Mouse (Mus musculus) midbrain, embryonic 14.5 days (tissue): ENCODE data around the gene Fbxl13. TPM values are rescaled to one million over a fixed set of nuclear protein-coding genes. Genes with fewer than 3 reads are reported as not detected.
"Not testable (repeated sequence)": the region's sequence is repeated elsewhere in the genome, so short reads cannot be mapped to it uniquely, and the experiment has no call there.

Source experiments
- ATAC-seq: fragments of 200-750 bp; cut with Nextera tagmentation; 2 replicates; pipeline ENCODE4 v1.8.0; 2017; ENCODE audit warnings: moderate number of reproducible peaks, moderate library complexity; ENCODE audit not compliant: low FRiP score, low TSS enrichment
- DNase-seq: peaks from one replicate; pipeline ENCODE4 v3.0.0-alpha.2; 2015
- H3K27ac ChIP-seq: fragments of 300-500 bp; sonication (generic); replicated peaks from 2 replicates; pipeline ENCODE4 v1.5.1; 2014; ENCODE audit warnings: mild to moderate bottlenecking, low read depth, low read length, moderate library complexity
- H3K27me3 ChIP-seq: fragments of 300-500 bp; sonication (generic); 2 replicates; pipeline ENCODE4 v1.6.1; 2014; ENCODE audit warnings: low read length, control low read depth, mixed read lengths; ENCODE audit not compliant: control insufficient read depth, insufficient read depth
- H3K36me3 ChIP-seq: fragments of 300-500 bp; sonication (generic); 2 replicates; pipeline ENCODE4 v1.6.1; 2014; ENCODE audit warnings: low read length, control low read depth; ENCODE audit not compliant: control insufficient read depth, insufficient read depth
- H3K4me1 ChIP-seq: fragments of 300-500 bp; sonication (generic); 2 replicates; pipeline ENCODE4 v1.6.1; 2014; ENCODE audit warnings: mild to moderate bottlenecking, antibody characterized with exemption, low read length, control low read depth; ENCODE audit not compliant: control insufficient read depth, insufficient read depth
- H3K4me2 ChIP-seq: fragments of 300-500 bp; sonication (generic); 2 replicates; pipeline ENCODE4 v1.6.1; 2014; ENCODE audit warnings: mild to moderate bottlenecking, low read length, moderate library complexity
- H3K4me3 ChIP-seq: fragments of 300-500 bp; sonication (generic); replicated peaks from 2 replicates; pipeline ENCODE4 v1.5.1; 2014; ENCODE audit warnings: low read depth, low read length
- H3K9ac ChIP-seq: fragments of 300-500 bp; sonication (generic); replicated peaks from 2 replicates; pipeline ENCODE4 v1.6.1; 2014; ENCODE audit warnings: mild to moderate bottlenecking, low read length, moderate library complexity
- H3K9me3 ChIP-seq: fragments of 300-500 bp; sonication (generic); 2 replicates; pipeline ENCODE4 v1.6.1; 2016; ENCODE audit warnings: low read length, control low read depth, mixed read lengths; ENCODE audit not compliant: control insufficient read depth
- WGBS: fragments of 180-500 bp; shearing (Covaris S2); extraction: QIAGEN DNeasy Blood & Tissue Kit; methylation state at CpG from one replicate; pipeline ENCODE4 v1.1.7; 2014; 5-methylcytosine and 5-hydroxymethylcytosine counted together
- polyA plus RNA-seq: library from polyadenylated mRNA; unstranded; fragments of >200 nt; fragmentation: Nextera tagmentation; extraction: Ambion mirVana; gene quantifications from 2 replicates; pipeline ENCODE4 v1.2.1, GENCODE M21; 2014

Fbxl13 gene
- polyA plus RNA-seq, 1 experiment from 2014 or later: 0.09 TPM

- Histone ChIP-seq H3K9ac (no peak overlapping the region), H3K9me3 (no peaks in the 10 kb centered on the region), H3K36me3 (no peaks in the 10 kb centered on the region), H3K4me3 (no peak overlapping the region), H3K4me2 (no peak overlapping the region), H3K4me1 (no peaks in the 10 kb centered on the region), H3K27ac (no peak overlapping the region), H3K27me3 (no peaks in the 10 kb centered on the region)
- no peak for ATAC-seq
- 80% methylated on average over 12 of the region's 12 CpGs for WGBS
- DNase-seq: no peak
Measured at GRCm38 (mm10) chr5:21608311-21609304, 36.8 kb downstream of the Fbxl13 start.

GRCm38 (mm10) chr5:21605936-21606335 lies 39.5 kb downstream of the Fbxl13 start:
- Histone ChIP-seq H3K4me3 (no peak overlapping the region), H3K27ac (no peak overlapping the region), H3K4me1 (no peaks in the 10 kb centered on the region), H3K27me3 (no peaks in the 10 kb centered on the region), H3K9ac (no peak overlapping the region), H3K36me3 (no peaks in the 10 kb centered on the region), H3K9me3 (no peaks in the 10 kb centered on the region), H3K4me2 (no peak overlapping the region)
- DNase-seq (no peak), ATAC-seq (no peak)
- WGBS: 76% methylated on average over 6 of the region's 6 CpGs

DNA sequence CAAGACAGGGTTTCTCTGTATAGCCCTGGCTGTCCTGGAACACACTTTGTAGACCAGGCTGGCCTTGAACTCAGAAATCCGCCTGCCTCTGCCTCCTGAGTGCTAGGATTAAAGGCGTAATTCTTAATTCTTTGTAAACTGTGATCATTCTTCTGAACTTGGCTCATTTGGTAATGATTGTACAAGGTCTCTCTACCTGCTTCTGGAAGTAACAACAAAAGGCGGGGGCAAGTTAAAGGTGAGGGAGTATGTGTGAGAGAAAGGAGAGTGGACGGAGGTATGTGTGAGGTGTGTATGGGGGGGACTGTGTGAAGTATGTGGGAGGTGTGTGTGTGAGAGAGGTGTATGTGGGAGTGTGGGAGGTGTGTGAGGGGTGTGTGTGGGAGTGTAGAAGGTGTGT lies 45.5 kb downstream of the Fbxl13 start:
- DNase-seq: no peak

GRCm38 (mm10) chr5:21599536-21599935 lies 45.9 kb downstream of the Fbxl13 start:
- not testable (repeated sequence) for H3K4me2 ChIP-seq, H3K4me3 ChIP-seq, DNase-seq, H3K9ac ChIP-seq, ATAC-seq, H3K4me1 ChIP-seq, H3K9me3 ChIP-seq, H3K36me3 ChIP-seq, H3K27ac ChIP-seq, H3K27me3 ChIP-seq
- 85% methylated on average over 2 of the region's 2 CpGs for WGBS

More for the DNA sequence above, 45.5 kb downstream of the Fbxl13 start:
- H3K4me2 ChIP-seq: no peak overlapping the region
- ATAC-seq: no peak
- H3K27me3 ChIP-seq: no peaks in the 10 kb centered on the region
- H3K9ac ChIP-seq: no peak overlapping the region
- no peak overlapping the region for H3K27ac ChIP-seq
- no peaks in the 10 kb centered on the region for H3K4me1 ChIP-seq
- H3K4me3 ChIP-seq: no peak overlapping the region
- 97% methylated on average over 4 of the region's 4 CpGs for WGBS
- H3K36me3 ChIP-seq: no peaks in the 10 kb centered on the region
- no peaks in the 10 kb centered on the region for H3K9me3 ChIP-seq

- WGBS: 92% methylated on average over 9 of the region's 9 CpGs
- ATAC-seq: no peak
- no peaks in the 10 kb centered on the region for H3K27me3 ChIP-seq
Measured at GRCm38 (mm10) chr5:21593201-21593709, 52.2 kb downstream of the Fbxl13 start.

GRCm38 (mm10) chr5:21592106-21592505 lies 53.3 kb downstream of the Fbxl13 start:
- Histone ChIP-seq H3K4me2 (no peak overlapping the region), H3K27me3 (no peaks in the 10 kb centered on the region), H3K9ac (no peak overlapping the region), H3K9me3 (no peaks in the 10 kb centered on the region), H3K36me3 (no peaks in the 10 kb centered on the region), H3K27ac (no peak overlapping the region), H3K4me3 (no peak overlapping the region), H3K4me1 (no peaks in the 10 kb centered on the region)
- ATAC-seq (no peak), DNase-seq (no peak)
- WGBS: 96% methylated on average over 2 of the region's 2 CpGs

More at GRCm38 (mm10) chr5:21593201-21593709, 52.2 kb downstream of the Fbxl13 start:
- H3K4me3 ChIP-seq: no peak overlapping the region
- H3K4me1 ChIP-seq: no peaks in the 10 kb centered on the region
- no peak overlapping the region for H3K9ac ChIP-seq
- H3K4me2 ChIP-seq: no peak overlapping the region
- H3K27ac ChIP-seq: no peak overlapping the region
- H3K36me3 ChIP-seq: no peaks in the 10 kb centered on the region
- no peaks in the 10 kb centered on the region for H3K9me3 ChIP-seq
- DNase-seq: no peak

DNA sequence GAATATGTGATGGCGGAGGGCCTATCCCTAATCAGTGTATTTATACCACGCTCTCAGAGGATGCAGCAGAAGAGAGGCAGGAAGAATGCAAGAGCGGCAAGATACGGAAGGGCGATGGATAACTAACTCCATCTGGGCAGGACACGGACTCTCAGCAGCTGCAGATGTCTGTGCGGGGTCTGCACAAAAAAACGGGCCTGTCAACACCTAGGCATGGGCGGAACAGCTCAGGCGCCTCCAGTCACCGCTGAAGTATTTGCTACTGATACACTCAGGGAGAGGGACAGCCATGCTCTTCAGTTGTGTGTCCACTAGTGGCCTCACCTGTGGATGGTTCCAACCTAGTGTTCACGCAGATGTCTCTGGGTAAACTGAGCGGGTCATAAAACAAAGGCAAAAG lies 57.2 kb downstream of the Fbxl13 start:
- Histone ChIP-seq H3K4me2 (no peak overlapping the region), H3K4me3 (no peak overlapping the region), H3K9ac (no peak overlapping the region), H3K27ac (no peak overlapping the region), H3K36me3 (no peaks in the 10 kb centered on the region), H3K4me1 (no peaks in the 10 kb centered on the region), H3K9me3 (no peaks in the 10 kb centered on the region), H3K27me3 (no peaks in the 10 kb centered on the region)
- WGBS: 94% methylated on average over 13 of the region's 13 CpGs
- ATAC-seq: no peak
- DNase-seq: no peak

DNA sequence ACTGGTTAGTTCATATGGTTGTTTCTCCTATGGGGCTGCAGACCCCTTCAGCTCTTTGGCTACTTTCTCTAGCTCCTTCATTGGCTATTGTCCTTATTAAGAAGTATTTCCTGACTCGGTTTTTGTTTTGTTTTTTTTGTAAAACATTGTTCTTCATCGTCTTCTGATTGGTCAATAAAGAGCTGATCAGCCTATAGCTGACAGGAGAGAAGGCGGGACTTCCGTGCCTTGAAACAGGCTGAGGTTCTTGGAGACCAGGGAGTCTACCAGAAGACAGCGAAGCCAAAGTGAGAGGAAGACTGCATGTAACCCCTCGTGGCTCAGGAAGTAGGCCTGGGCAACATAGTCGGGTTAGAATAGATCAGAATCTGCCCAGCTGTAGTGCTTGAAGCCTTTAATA lies 57.8 kb downstream of the Fbxl13 start:
- Histone ChIP-seq H3K27me3 (no peaks in the 10 kb centered on the region), H3K4me2 (no peak overlapping the region), H3K36me3 (no peaks in the 10 kb centered on the region), H3K9me3 (no peaks in the 10 kb centered on the region), H3K4me3 (no peak overlapping the region), H3K9ac (no peak overlapping the region), H3K27ac (no peak overlapping the region), H3K4me1 (no peaks in the 10 kb centered on the region)
- DNase-seq (no peak), ATAC-seq (no peak)
- WGBS: 80% methylated on average over 7 of the region's 7 CpGs

DNA sequence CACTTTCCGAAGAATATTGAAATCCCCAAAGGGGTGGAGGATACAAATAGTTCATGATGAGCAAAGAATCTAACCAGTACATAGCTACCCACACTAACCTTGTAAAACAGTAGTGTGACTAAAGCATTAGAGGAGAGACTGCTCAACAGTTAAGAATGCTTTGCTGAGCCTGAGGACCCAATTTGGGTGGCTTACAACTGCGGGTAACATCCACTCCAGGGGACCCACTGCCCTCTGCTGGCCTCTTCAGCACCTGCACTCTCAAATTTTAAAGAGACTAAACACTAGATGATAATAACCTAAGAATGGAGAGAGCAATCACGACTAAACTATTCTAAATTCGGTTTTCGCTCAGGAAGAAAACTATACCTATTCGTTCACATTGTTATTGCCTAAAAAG lies 58.7 kb downstream of the Fbxl13 start:
- H3K4me3 ChIP-seq: no peak overlapping the region
- H3K36me3 ChIP-seq: no peaks in the 10 kb centered on the region
- no peak overlapping the region for H3K27ac ChIP-seq
- H3K27me3 ChIP-seq: no peaks in the 10 kb centered on the region
- H3K9ac ChIP-seq: no peak overlapping the region
- 62% methylated on average over 6 of the region's 6 CpGs for WGBS
- no peaks in the 10 kb centered on the region for H3K9me3 ChIP-seq
- DNase-seq (peak; percentile 53), ATAC-seq (no peak)
- H3K4me1 ChIP-seq: no peaks in the 10 kb centered on the region
- no peak overlapping the region for H3K4me2 ChIP-seq
